Mouse (Mus musculus) ES-E14 (cell line): Measurements from ENCODE around the gene Rmdn2. TPM values are rescaled to one million over a fixed set of nuclear protein-coding genes. Genes with fewer than 3 reads are reported as not detected.

Experiments
- DNase-seq: peaks from one replicate; pipeline ENCODE4 v3.0.0-alpha.2; 2013; ENCODE audit warnings: low read depth, low spot score
- H3K27ac ChIP-seq: 2 replicates; pipeline ENCODE4 v1.5.1; 2012; ENCODE audit warnings: low read depth, mild to moderate bottlenecking, low read length, moderate library complexity, mixed read lengths; ENCODE audit not compliant: poor library complexity, insufficient read depth, severe bottlenecking
- H3K36me3 ChIP-seq: 2 replicates; pipeline ENCODE4 v1.6.1; 2012; ENCODE audit warnings: mild to moderate bottlenecking, low read length, moderate library complexity, mixed read lengths; ENCODE audit not compliant: control insufficient read depth, poor library complexity, insufficient read depth, severe bottlenecking
- H3K4me1 ChIP-seq, 2 experiments: fragments of 150-350 bp in 1 of 2; sonication (generic) in 1 of 2; 2 replicates each; pipeline ENCODE4 v1.6.1; 2012; ENCODE audit warnings: low read length in 2 of 2, mild to moderate bottlenecking in 1 of 2, mixed read lengths in 1 of 2; ENCODE audit not compliant: control insufficient read depth in 2 of 2, insufficient read depth in 2 of 2, poor library complexity in 1 of 2
- H3K4me3 ChIP-seq, 2 experiments: fragments of 150-350 bp in 1 of 2; sonication (generic) in 1 of 2; 2 replicates each; pipeline ENCODE4 v1.5.1; 2012; ENCODE audit warnings: low read length in 2 of 2, low read depth in 1 of 2, mild to moderate bottlenecking in 1 of 2, mixed read lengths in 1 of 2; ENCODE audit not compliant: insufficient read depth in 1 of 2, poor library complexity in 1 of 2, severe bottlenecking in 1 of 2
- H3K9ac ChIP-seq: 2 replicates; pipeline ENCODE4 v1.6.1; 2012; ENCODE audit warnings: low read depth, mild to moderate bottlenecking, low read length, mixed read lengths; ENCODE audit not compliant: poor library complexity, insufficient read depth, severe bottlenecking
- H3K9me3 ChIP-seq: fragments of 150-350 bp; sonication (generic); 2 replicates; pipeline ENCODE4 v1.6.1; 2012; ENCODE audit warnings: low read depth, mild to moderate bottlenecking, low read length; ENCODE audit not compliant: control insufficient read depth, insufficient read depth
- CHD2 ChIP-seq: IDR thresholded peaks from 2 replicates; pipeline ENCODE4 v1.6.1; 2014; ENCODE audit warnings: mild to moderate bottlenecking, low read depth, low read length, inconsistent platforms
- HCFC1 ChIP-seq: IDR thresholded peaks from 2 replicates; pipeline ENCODE4 v1.6.1; 2012; ENCODE audit warnings: low read length, inconsistent platforms, borderline replicate concordance; ENCODE audit not compliant: insufficient read depth
- MAFK ChIP-seq: IDR thresholded peaks from 2 replicates; pipeline ENCODE4 v1.6.1; 2014; ENCODE audit warnings: mild to moderate bottlenecking, low read depth, low read length, inconsistent platforms; ENCODE audit not compliant: insufficient read depth
- ZC3H11A ChIP-seq: IDR thresholded peaks from 2 replicates; pipeline ENCODE4 v1.6.1; 2012; ENCODE audit warnings: low read depth, mild to moderate bottlenecking, inconsistent platforms, low read length, borderline replicate concordance
- ZNF384 ChIP-seq: IDR thresholded peaks from 2 replicates; pipeline ENCODE4 v1.6.1; 2012; ENCODE audit warnings: low read depth, low read length, inconsistent platforms
- in situ Hi-C, 2 experiments: fragments of 600-800 bp; cut with MboI; formaldehyde crosslinking; loops; one replicate each; pipeline ENCODE4 v1.15.1; 2025; ENCODE audit warnings: low sequenced_read_pairs in 2 of 2, inconsistent platforms in 1 of 2; ENCODE audit not compliant: unreplicated experiment in 2 of 2
- total RNA-seq: library from RNA; depleted of rRNA; stranded (reverse); fragments of 300-350 nt; gene quantifications from 2 replicates; pipeline ENCODE4 v1.2.3, GENCODE M21; 2012

Gene Rmdn2
- total RNA-seq, 1 experiment, result 11.3 TPM

GRCm38 (mm10) chr17:79618984-79619383 lies 7.3 kb downstream of the Rmdn2 start:
- Histone ChIP-seq H3K36me3 (no peaks in the 10 kb centered on the region), H3K9ac (no peak overlapping the region), H3K4me3 (no peak overlapping the region), H3K9me3 (no peaks in the 10 kb centered on the region), H3K27ac (no peak overlapping the region), H3K4me1 (no peaks in the 10 kb centered on the region)
- no peak for DNase-seq
- TF ChIP-seq ZNF384 (no peak), CHD2 (no peak), HCFC1 (no peak), ZC3H11A (no peak), MAFK (no peak)
- in situ Hi-C loops, result no loop called here

GRCm38 (mm10) chr17:79622050-79622449 lies 10.4 kb downstream of the Rmdn2 start:
- TF ChIP-seq ZNF384 (no peak), ZC3H11A (no peak), CHD2 (no peak), MAFK (no peak), HCFC1 (no peak)
- H3K9me3 ChIP-seq, result no peaks in the 10 kb centered on the region

GRCm38 (mm10) chr17:79622574-79622973 lies 10.9 kb downstream of the Rmdn2 start:
- no peaks in the 10 kb centered on the region for H3K36me3 ChIP-seq
- H3K9me3 ChIP-seq, result no peaks in the 10 kb centered on the region
- H3K27ac ChIP-seq, result no peak overlapping the region
- H3K4me1 ChIP-seq, result no peaks in the 10 kb centered on the region
- no peak for DNase-seq
- no peak overlapping the region for H3K4me3 ChIP-seq
- in situ Hi-C loops, result no loop called here
- no peak overlapping the region for H3K9ac ChIP-seq
- no peak for TF ChIP-seq ZNF384
- TF ChIP-seq ZC3H11A, result no peak
- TF ChIP-seq CHD2, result no peak
- TF ChIP-seq MAFK, result no peak
- no peak for TF ChIP-seq HCFC1

More at GRCm38 (mm10) chr17:79622050-79622449, 10.4 kb downstream of the Rmdn2 start:
- no peaks in the 10 kb centered on the region for H3K36me3 ChIP-seq
- H3K9ac ChIP-seq, result no peak overlapping the region
- in situ Hi-C loops, result no loop called here
- no peak overlapping the region for H3K27ac ChIP-seq
- no peak for DNase-seq
- H3K4me3 ChIP-seq, result no peak overlapping the region
- H3K4me1 ChIP-seq, result no peaks in the 10 kb centered on the region

GRCm38 (mm10) chr17:79623841-79624240 lies 12.2 kb downstream of the Rmdn2 start:
- in situ Hi-C loops, result no loop called here
- DNase-seq, result no peak
- H3K36me3 ChIP-seq, result no peaks in the 10 kb centered on the region

GRCm38 (mm10) chr17:79626241-79626816 lies 14.7 kb downstream of the Rmdn2 start:
- in situ Hi-C loops, result no loop called here
- no peak for TF ChIP-seq MAFK
- no peak for TF ChIP-seq ZNF384
- TF ChIP-seq ZC3H11A, result no peak
- no peak for TF ChIP-seq CHD2
- no peak for TF ChIP-seq HCFC1
- no peak for DNase-seq
- H3K4me3 ChIP-seq, result no peak overlapping the region
- no peak overlapping the region for H3K27ac ChIP-seq
- no peaks in the 10 kb centered on the region for H3K36me3 ChIP-seq
- no peaks in the 10 kb centered on the region for H3K4me1 ChIP-seq
- no peak overlapping the region for H3K9ac ChIP-seq
- no peaks in the 10 kb centered on the region for H3K9me3 ChIP-seq

More at GRCm38 (mm10) chr17:79623841-79624240, 12.2 kb downstream of the Rmdn2 start:
- no peak overlapping the region for H3K9ac ChIP-seq
- H3K4me3 ChIP-seq, result no peak overlapping the region
- TF ChIP-seq HCFC1, result no peak
- no peaks in the 10 kb centered on the region for H3K4me1 ChIP-seq
- H3K27ac ChIP-seq, result no peak overlapping the region
- no peaks in the 10 kb centered on the region for H3K9me3 ChIP-seq
